Mouse (Mus musculus) kidney, adult 2 months (tissue): ENCODE data around the gene Ranbp6. TPM values are rescaled to one million over a fixed set of nuclear protein-coding genes. Genes with fewer than 3 reads are reported as not detected.

Source experiments
- DNase-seq: peaks from one replicate; pipeline ENCODE4 v3.0.0; 2021
- H3K27ac ChIP-seq: fragments of 200-500 bp; 2 replicates; pipeline ENCODE4 v1.5.1; 2012; ENCODE audit warnings: low read depth, low read length, control low read depth, inconsistent platforms; ENCODE audit not compliant: insufficient read depth
- H3K27me3 ChIP-seq: fragments of 200-500 bp; replicated peaks from 2 replicates; pipeline ENCODE4 v1.6.1; 2012; ENCODE audit warnings: mild to moderate bottlenecking, moderate library complexity, low read length, inconsistent platforms; ENCODE audit not compliant: control insufficient read depth, insufficient read depth
- H3K36me3 ChIP-seq: fragments of 200-500 bp; 2 replicates; pipeline ENCODE4 v1.6.1; 2012; ENCODE audit warnings: mild to moderate bottlenecking, moderate library complexity, low read length, inconsistent platforms; ENCODE audit not compliant: control insufficient read depth, insufficient read depth
- H3K4me1 ChIP-seq: fragments of 200-500 bp; 2 replicates; pipeline ENCODE4 v1.6.1; 2011; ENCODE audit warnings: low read length; ENCODE audit not compliant: control insufficient read depth, insufficient read depth
- H3K4me3 ChIP-seq: fragments of 200-500 bp; 2 replicates; pipeline ENCODE4 v1.5.1; 2011; ENCODE audit warnings: mild to moderate bottlenecking, low read depth, low read length, control low read depth; ENCODE audit not compliant: insufficient read depth
- CTCF ChIP-seq: fragments of 200-500 bp; conservative IDR thresholded peaks from 2 replicates; pipeline ENCODE4 v1.5.1; 2011; ENCODE audit warnings: low read depth, mild to moderate bottlenecking, control low read depth, low read length, moderate library complexity, mixed read lengths; ENCODE audit not compliant: insufficient read depth, insufficient read length
- POLR2A ChIP-seq: fragments of 200-500 bp; IDR thresholded peaks from one replicate; pipeline ENCODE4 v1.6.1; 2011; ENCODE audit warnings: low read depth, low read length, control low read depth
- WGBS: fragments of 180-500 bp; shearing (Covaris S2); methylation state at CpG from one replicate; pipeline ENCODE4 v1.1.7; 2018; 5-methylcytosine and 5-hydroxymethylcytosine counted together
- polyA plus RNA-seq: library from polyadenylated mRNA; depleted of rRNA; stranded (reverse); fragments of >200 nt; gene quantifications from 2 replicates; pipeline ENCODE4 v1.2.3, GENCODE M21; 2012

Gene Ranbp6
- polyA plus RNA-seq, 1 experiment = 2.5 TPM

DNA sequence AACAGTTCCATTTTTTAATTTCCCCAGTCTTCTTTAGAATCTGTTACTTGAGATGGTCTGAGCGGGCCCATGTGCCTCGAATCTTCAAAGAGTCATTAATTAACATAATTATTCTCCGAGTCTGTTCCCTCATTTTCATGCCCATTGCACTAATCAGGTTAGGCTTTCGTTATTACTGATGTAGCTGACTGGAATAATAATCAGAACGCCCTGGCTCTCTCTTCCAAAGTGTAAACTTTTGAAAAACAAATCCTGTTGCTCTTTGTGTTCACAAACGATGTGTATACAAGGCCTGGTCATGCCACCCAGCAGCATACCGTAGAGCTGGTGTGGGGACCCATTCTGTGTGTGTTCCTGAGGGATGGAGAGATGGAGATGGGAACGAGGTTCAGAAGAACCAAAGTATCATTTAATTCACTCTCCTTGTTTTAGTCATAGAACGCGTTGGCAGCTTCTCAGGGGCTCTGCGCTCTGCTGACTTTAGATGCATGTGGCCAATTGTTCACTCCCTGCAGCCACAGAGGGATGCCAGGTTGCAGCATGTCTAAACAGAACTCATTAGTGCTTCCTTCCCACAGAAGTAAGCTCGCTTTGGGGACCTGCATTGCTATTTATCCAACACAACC, 31.4 kb upstream of the Ranbp6 start:
- WGBS = 54% methylated on average over 12 of the region's 12 CpGs
- TF ChIP-seq POLR2A (no peak), CTCF (no peak)
- Histone ChIP-seq H3K27ac (no peak overlapping the region), H3K4me1 (peaks cover 4% of the 10 kb centered on the region; the same call in 1 of the 2 replicates), H3K4me3 (no peak overlapping the region), H3K27me3 (no peaks in the 10 kb centered on the region), H3K36me3 (no peaks in the 10 kb centered on the region)
- DNase-seq = no peak

DNA sequence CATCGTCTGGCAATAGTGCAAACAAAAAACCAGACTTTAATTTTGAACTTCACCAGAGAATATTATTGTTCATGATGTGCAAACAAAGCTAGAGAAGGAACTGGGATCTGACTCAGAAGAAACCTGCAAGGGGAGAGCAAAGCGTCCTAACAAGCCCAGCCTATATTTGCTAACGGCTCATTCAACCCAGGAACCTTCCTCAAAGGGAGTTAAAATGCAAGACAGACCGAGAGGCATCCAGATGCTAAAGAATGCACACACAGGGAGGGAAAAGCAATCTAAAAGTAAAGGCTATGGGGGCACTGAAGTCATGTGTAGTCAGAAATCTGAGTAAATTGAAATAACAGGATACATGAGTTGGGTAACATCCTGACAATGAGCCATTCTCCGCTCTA, 30.9 kb upstream of the Ranbp6 start:
- no peak overlapping the region for H3K27ac ChIP-seq
- WGBS = 60% methylated on average over 5 of the region's 5 CpGs
- H3K4me1 ChIP-seq = peaks cover 4% of the 10 kb centered on the region; the same call in 1 of the 2 replicates
- no peak overlapping the region for H3K4me3 ChIP-seq
- no peak for TF ChIP-seq POLR2A
- no peak for TF ChIP-seq CTCF
- no peaks in the 10 kb centered on the region for H3K36me3 ChIP-seq
- DNase-seq = no peak
- H3K27me3 ChIP-seq = no peaks in the 10 kb centered on the region

DNA sequence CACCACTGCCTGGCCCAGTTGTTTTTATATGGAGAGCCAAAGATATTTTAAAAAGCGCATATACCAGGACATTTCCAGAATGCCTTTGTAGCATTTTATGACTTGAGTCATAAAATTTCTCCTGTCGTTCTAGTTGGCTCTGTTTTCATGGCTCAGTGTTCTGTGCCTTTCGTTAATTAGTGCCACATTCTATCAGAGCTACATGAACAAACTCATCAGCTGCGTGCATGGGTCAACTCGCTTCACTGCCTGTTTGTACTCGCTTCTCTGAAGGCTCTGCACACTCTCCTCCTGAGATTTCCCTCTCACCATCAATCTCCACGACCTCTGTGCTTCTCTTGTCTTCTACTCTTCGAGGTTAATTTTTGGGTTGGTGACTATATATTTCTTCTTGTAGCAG, 30.2 kb upstream of the Ranbp6 start:
- H3K27ac ChIP-seq = no peak overlapping the region
- H3K36me3 ChIP-seq = no peaks in the 10 kb centered on the region
- no peak overlapping the region for H3K4me3 ChIP-seq
- TF ChIP-seq CTCF (no peak), POLR2A (no peak)
- peaks cover 4% of the 10 kb centered on the region; the same call in 1 of the 2 replicates for H3K4me1 ChIP-seq
- WGBS = 25% methylated on average over 8 of the region's 8 CpGs
- peak; percentile 51 for DNase-seq
- H3K27me3 ChIP-seq = no peaks in the 10 kb centered on the region

DNA sequence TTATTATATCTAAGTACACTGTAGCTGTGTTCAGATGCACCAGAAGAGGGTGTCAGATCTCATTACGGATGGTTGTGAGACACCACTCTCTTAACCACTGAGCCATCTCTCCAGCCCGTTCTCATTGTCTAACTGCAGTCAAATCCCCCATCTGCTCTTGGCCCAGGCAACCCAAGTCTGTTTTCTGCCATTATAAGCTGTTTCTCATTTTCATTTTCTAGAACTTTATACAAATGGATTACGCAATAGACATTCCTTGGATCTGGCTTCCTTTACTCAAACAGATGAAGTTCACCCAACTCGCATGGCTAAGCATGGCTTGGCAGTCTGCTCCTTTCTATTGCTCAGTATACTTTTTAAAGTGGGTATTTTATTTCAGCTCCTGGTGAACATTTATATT, 27.9 kb upstream of the Ranbp6 start:
- peak; percentile 48 for DNase-seq
- no peak overlapping the region for H3K27ac ChIP-seq
- no peak overlapping the region for H3K4me3 ChIP-seq
- H3K36me3 ChIP-seq = no peaks in the 10 kb centered on the region
- H3K4me1 ChIP-seq = peaks cover 4% of the 10 kb centered on the region; the same call in 1 of the 2 replicates
- H3K27me3 ChIP-seq = no peaks in the 10 kb centered on the region
- TF ChIP-seq POLR2A (no peak), CTCF (no peak)
- 80% methylated on average over 4 of the region's 4 CpGs for WGBS

DNA sequence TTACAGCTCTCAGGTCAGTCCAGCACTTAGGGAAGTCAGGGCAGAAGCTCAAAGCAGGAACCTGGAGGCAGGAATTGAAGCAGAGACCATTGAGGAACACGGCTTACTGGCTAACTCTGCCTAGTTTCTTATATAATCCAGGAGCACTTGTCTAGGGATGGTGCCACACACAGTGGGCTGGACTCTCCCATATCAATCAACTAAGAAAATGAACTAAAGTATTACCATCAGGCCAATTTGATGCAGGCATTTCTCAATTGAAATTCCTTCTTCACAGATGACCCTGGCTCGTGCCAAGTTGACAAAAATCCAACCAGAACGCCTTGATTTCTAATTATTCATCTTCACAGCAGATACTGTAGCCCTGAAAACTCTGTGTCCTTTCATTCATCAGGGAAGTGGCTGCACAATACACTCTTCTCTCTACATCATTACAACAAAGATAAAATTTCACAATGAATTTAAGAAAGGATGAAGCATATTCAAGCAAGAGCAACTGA, 25.9 kb upstream of the Ranbp6 start:
- no peaks in the 10 kb centered on the region for H3K36me3 ChIP-seq
- no peak overlapping the region for H3K4me3 ChIP-seq
- no peak overlapping the region for H3K27ac ChIP-seq
- TF ChIP-seq CTCF (no peak), POLR2A (no peak)
- DNase-seq = no peak
- no peaks in the 10 kb centered on the region for H3K27me3 ChIP-seq
- WGBS = 84% methylated on average over 3 of the region's 3 CpGs
- H3K4me1 ChIP-seq = peaks cover 2% of the 10 kb centered on the region; the same call in 1 of the 2 replicates

DNA sequence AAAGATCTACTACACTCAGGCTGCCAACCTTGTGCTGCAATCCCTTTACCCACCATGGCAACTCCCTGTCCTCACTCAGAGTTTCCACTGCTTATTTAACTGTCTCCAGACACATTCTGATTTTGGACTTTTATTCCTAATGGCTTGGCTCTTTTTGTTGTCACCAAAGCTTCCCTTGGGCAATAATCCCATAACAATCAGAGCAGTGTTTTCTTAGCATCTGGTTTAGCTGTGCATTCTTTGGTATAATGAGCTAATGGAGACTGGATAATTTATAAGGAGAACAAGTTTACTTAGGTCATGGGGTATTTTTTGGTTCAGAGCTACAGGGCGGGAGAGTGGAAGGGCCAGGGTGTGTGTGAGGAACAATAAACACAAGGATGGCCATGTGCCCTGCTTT, 25.4 kb upstream of the Ranbp6 start:
- H3K4me3 ChIP-seq = no peak overlapping the region
- no peaks in the 10 kb centered on the region for H3K36me3 ChIP-seq
- peaks cover 2% of the 10 kb centered on the region; the same call in 1 of the 2 replicates for H3K4me1 ChIP-seq
- no peak overlapping the region for H3K27ac ChIP-seq
- WGBS = 88% methylated on average over 1 of the region's 1 CpGs
- no peaks in the 10 kb centered on the region for H3K27me3 ChIP-seq
- TF ChIP-seq POLR2A (no peak), CTCF (no peak)
- no peak for DNase-seq

DNA sequence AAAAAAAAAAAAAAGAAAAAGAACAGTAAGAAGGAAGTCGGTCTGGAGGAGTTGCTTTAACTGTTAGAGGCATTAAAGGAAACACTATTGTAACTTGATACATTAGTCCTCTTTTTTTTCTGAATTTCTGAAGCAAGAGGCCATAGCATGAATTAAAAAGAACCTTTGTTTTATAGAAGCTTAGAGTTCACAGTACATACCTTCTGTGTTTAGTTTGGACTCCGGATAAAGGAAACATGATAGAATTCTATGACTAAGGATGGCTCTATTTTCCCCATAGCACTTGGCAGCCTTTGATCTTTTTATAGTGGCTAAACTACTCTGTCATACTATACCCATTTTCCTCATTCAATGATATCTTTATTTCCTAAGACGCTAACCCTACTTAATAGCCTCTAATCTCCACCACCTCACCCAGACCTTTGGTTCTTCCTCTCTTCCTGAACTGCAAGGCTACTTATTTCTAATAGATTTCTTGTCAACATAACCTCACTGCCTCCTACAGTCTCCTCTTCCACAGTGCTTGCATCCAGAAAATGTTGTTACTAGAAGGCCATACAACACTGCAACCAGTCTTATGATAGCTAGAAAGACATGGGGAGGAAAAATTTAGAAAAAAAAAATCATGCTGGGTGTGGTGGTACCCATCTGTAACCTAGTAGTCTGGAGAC, 22.7 kb upstream of the Ranbp6 start:
- TF ChIP-seq CTCF (no peak), POLR2A (no peak)

More for the DNA sequence above, 22.7 kb upstream of the Ranbp6 start:
- Histone ChIP-seq H3K27me3 (no peaks in the 10 kb centered on the region), H3K36me3 (no peaks in the 10 kb centered on the region), H3K27ac (no peak overlapping the region), H3K4me1 (no peaks in the 10 kb centered on the region), H3K4me3 (no peak overlapping the region)
- no peak for DNase-seq
- whole genome bisulfite sequencing = 39% methylated on average over 3 of the region's 3 CpGs
